9 mouse cellular contexts compared by ENCODE assay signal in genomic region chr9:107575579-107576356, GRCm38 (mm10). TPM values are rescaled to one million over a fixed set of nuclear protein-coding genes. Genes with fewer than 3 reads are reported as not detected.
DNase-seq lines count a peak whose midpoint lies in the region; ATAC-seq and TF ChIP-seq lines count a peak whose summit lies in the region.
"Had no signal": no experiment of that assay in that cellular context is flagged by ENCODE, and none has a peak within 500 bp of the region (broad histone marks: within the 10 kb centered on the region; RNA-seq: fewer than 3 reads in every experiment).

No protein-coding gene starts in this region.

- DNase-seq in heart, adult 18-20 months, result no peak
- peak; percentile 74 to 76 for DNase-seq in urinary bladder, postnatal 36 days (ENCODE audit: low spot score in 2 of 2)
- no peak for DNase-seq in urinary bladder, postnatal 25 days (ENCODE audit: low spot score)
- DNase-seq in limb, embryonic 10.5 days (ENCODE audit: low spot score), result no peak
- DNase-seq in left cerebral cortex, adult 2 months (ENCODE audit: extremely low spot score in 1 of 2, low spot score in 2 of 2), result no peak
- no peak for DNase-seq in Muller cell, postnatal 12 days (ENCODE audit: inconsistent ontology term)

- WGBS in heart, embryonic 15.5 days, result 81% methylated on average over 14 of the region's 14 CpGs
- WGBS in limb, embryonic 10.5 days, result 83% methylated on average over 14 of the region's 14 CpGs

- H3K4me2 ChIP-seq in heart, embryonic 15.5 days, result no peak overlapping the region

- intact Hi-C loops in left cerebral cortex, adult 2 months (cut with DNase I), result loop anchor here (10.0 kb wide), 1 partner anchor 919 kb away; the partner anchor contains the start of gene Usp19

- ATAC-seq in heart, embryonic 15.5 days (replicated peaks; ENCODE audit: insufficient number of reproducible peaks, insufficient read depth, low FRiP score, low read depth), result no peak
- no peak for ATAC-seq in frontal cortex, adult (ENCODE audit: low TSS enrichment)
- ATAC-seq: Patski had no signal

- H3K27ac ChIP-seq in heart, embryonic 15.5 days, result peak overlapping the region; percentile 68
- peak overlapping the region; percentile 84 for H3K27ac ChIP-seq in limb, embryonic 10.5 days
- no peak overlapping the region for H3K27ac ChIP-seq in left cerebral cortex, adult 2 months

- TF ChIP-seq CTCF in left cerebral cortex, adult 2 months (IDR thresholded peaks at IDR 0.05), result no peak

- H3K9me3 ChIP-seq in heart, embryonic 15.5 days (replicated peaks), result no peaks in the 10 kb centered on the region
- no peaks in the 10 kb centered on the region for H3K9me3 ChIP-seq in limb, embryonic 10.5 days (replicated peaks)

- no peaks in the 10 kb centered on the region for H3K27me3 ChIP-seq in heart, embryonic 15.5 days
- no peaks in the 10 kb centered on the region for H3K27me3 ChIP-seq in limb, embryonic 10.5 days (ENCODE audit: low read depth, poor library complexity, severe bottlenecking)
- H3K27me3 ChIP-seq: Patski had no signal

- H3K9ac ChIP-seq in heart, embryonic 15.5 days, result no peak overlapping the region

- peaks cover 29% of the 10 kb centered on the region for H3K36me3 ChIP-seq in heart, embryonic 15.5 days
- H3K36me3 ChIP-seq in limb, embryonic 10.5 days, result peaks cover 60% of the 10 kb centered on the region

- no peak overlapping the region for H3K4me3 ChIP-seq in heart, embryonic 15.5 days
- H3K4me3 ChIP-seq in limb, embryonic 10.5 days, result 0 out of 2 replicates have a peak overlapping the region, but pooled peaks have one; percentile 46
- H3K4me3 ChIP-seq in left cerebral cortex, adult 2 months, result no peak overlapping the region

- peaks cover 53% of the 10 kb centered on the region for H3K4me1 ChIP-seq in heart, embryonic 15.5 days (replicated peaks)
- H3K4me1 ChIP-seq in limb, embryonic 10.5 days, result peaks cover 62% of the 10 kb centered on the region

RNA-seq across cellular contexts. Expression of gene Hyal1, which starts 1.0 kb away (rescaled TPM):
- polyA plus RNA-seq in heart, embryonic 15.5 days (2015; fragmentation: Nextera tagmentation; extraction: Ambion mirVana), result 8.3 and 9.1 TPM in 2 replicates
- total RNA-seq in heart, adult 18-20 months (2021), result 1 to 10 TPM; 3.4 to 5.1 TPM
- polyA plus RNA-seq in limb, embryonic 10.5 days (2016; fragmentation: Nextera tagmentation; extraction: Ambion mirVana), result 7.9 and 10.2 TPM in 2 replicates
- 1 to 10 TPM; 6.0 to 8.5 TPM for total RNA-seq in left cerebral cortex, adult 2 months (2021)

RNA-seq across cellular contexts. Expression of gene Naa80, which starts 2.9 kb away (rescaled TPM):
- 13.4 and 17.2 TPM in 2 replicates for polyA plus RNA-seq in heart, embryonic 15.5 days (2015; fragmentation: Nextera tagmentation; extraction: Ambion mirVana)
- total RNA-seq in heart, adult 18-20 months (2021), result 10 to 100 TPM; 16.1 to 20.1 TPM
- 20.1 and 22.5 TPM in 2 replicates for polyA plus RNA-seq in limb, embryonic 10.5 days (2016; fragmentation: Nextera tagmentation; extraction: Ambion mirVana)
- 10 to 100 TPM; 11.3 to 12.6 TPM for total RNA-seq in left cerebral cortex, adult 2 months (2021)

RNA-seq across cellular contexts. Expression of gene Hyal3, which starts 4.8 kb away (rescaled TPM):
- polyA plus RNA-seq in heart, embryonic 15.5 days (2015; fragmentation: Nextera tagmentation; extraction: Ambion mirVana), result 0.68 and 0.82 TPM in 2 replicates
- under 1 TPM; 0.28 to 0.37 TPM for total RNA-seq in heart, adult 18-20 months (2021)
- polyA plus RNA-seq in limb, embryonic 10.5 days (2016; fragmentation: Nextera tagmentation; extraction: Ambion mirVana), result 0.56 and 0.82 TPM in 2 replicates
- total RNA-seq in left cerebral cortex, adult 2 months (2021), result 1 to 10 TPM in 1 of 2 experiments, under 1 TPM in 1; 0.97 to 1.2 TPM

RNA-seq across cellular contexts. Expression of gene Hyal2, which starts 8.0 kb away (rescaled TPM):
- polyA plus RNA-seq in heart, embryonic 15.5 days (2015; fragmentation: Nextera tagmentation; extraction: Ambion mirVana), result 72.2 and 89.3 TPM in 2 replicates
- total RNA-seq in heart, adult 18-20 months (2021), result 10 to 100 TPM; 31.4 to 40.0 TPM
- 160 and 168 TPM in 2 replicates for polyA plus RNA-seq in limb, embryonic 10.5 days (2016; fragmentation: Nextera tagmentation; extraction: Ambion mirVana)
- 10 to 100 TPM; 14.9 TPM for total RNA-seq in left cerebral cortex, adult 2 months (2021)

RNA-seq across cellular contexts. Expression of gene Ifrd2, which starts 11.7 kb away (rescaled TPM):
- 31.7 and 45.7 TPM in 2 replicates for polyA plus RNA-seq in heart, embryonic 15.5 days (2015; fragmentation: Nextera tagmentation; extraction: Ambion mirVana)
- total RNA-seq in heart, adult 18-20 months (2021), result 10 to 100 TPM; 48.5 to 48.8 TPM
- 55.0 and 69.4 TPM in 2 replicates for polyA plus RNA-seq in limb, embryonic 10.5 days (2016; fragmentation: Nextera tagmentation; extraction: Ambion mirVana)
- total RNA-seq in left cerebral cortex, adult 2 months (2021), result 10 to 100 TPM; 10.5 to 10.9 TPM

Comparison
In these comparisons a context has a peak if more than half of its experiments do, and no peak if none do; other contexts are left out.
1. DNase-seq: peak in urinary bladder, postnatal 36 days (2 of 2); none in heart, adult 18-20 months (0 of 2), urinary bladder, postnatal 25 days (single experiment), limb, embryonic 10.5 days (single experiment), left cerebral cortex, adult 2 months (0 of 2) and Muller cell, postnatal 12 days (single experiment).